Mouse (Mus musculus): ENCODE data around the gene Ankdd1b. TPM values are rescaled to one million over a fixed set of nuclear protein-coding genes. Genes with fewer than 3 reads are reported as not detected.
A peak's percentile ranks its signal among the peaks of the same experiment; 100 is the strongest.

Ankdd1b gene
- polyA plus RNA-seq, 1 experiment from 2014 or later: not detected

DNA sequence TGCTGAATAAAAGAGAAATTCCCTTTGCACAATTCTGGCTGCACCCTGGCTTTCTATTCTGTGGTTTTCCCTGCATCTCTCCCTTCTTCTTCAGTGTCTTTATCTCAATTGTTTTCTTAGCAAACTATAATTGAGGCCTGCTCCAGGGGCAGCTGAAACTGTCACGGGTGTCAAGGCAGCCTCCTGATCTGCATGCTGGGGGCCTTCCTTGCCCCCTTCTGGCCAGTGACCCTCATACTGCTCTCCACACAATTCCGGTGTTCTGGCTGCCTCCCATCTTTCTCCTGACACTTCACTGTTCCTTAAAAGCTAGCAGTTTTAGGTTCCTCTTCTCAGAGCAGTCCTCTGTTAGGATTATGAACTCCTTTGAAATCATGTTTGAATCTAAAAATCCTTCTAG is 81.7 kb downstream of the Ankdd1b start:
- Histone ChIP-seq H3K4me3 (replicated peaks) (peak overlapping the region; percentile 89), H3K9ac (replicated peaks) (peak overlapping the region; percentile 86), H3K9me3 (replicated peaks) (no peaks in the 10 kb centered on the region), H3K27me3 (replicated peaks) (no peaks in the 10 kb centered on the region), H3K36me3 (peaks cover 33% of the 10 kb centered on the region), H3K4me2 (peak overlapping the region; percentile 62), H3K4me1 (peaks cover 17% of the 10 kb centered on the region), H3K27ac (replicated peaks) (no peak overlapping the region)
- WGBS: 21% methylated on average over 2 of the region's 2 CpGs
- no peak for ATAC-seq (ENCODE audit: low FRiP score)

DNA sequence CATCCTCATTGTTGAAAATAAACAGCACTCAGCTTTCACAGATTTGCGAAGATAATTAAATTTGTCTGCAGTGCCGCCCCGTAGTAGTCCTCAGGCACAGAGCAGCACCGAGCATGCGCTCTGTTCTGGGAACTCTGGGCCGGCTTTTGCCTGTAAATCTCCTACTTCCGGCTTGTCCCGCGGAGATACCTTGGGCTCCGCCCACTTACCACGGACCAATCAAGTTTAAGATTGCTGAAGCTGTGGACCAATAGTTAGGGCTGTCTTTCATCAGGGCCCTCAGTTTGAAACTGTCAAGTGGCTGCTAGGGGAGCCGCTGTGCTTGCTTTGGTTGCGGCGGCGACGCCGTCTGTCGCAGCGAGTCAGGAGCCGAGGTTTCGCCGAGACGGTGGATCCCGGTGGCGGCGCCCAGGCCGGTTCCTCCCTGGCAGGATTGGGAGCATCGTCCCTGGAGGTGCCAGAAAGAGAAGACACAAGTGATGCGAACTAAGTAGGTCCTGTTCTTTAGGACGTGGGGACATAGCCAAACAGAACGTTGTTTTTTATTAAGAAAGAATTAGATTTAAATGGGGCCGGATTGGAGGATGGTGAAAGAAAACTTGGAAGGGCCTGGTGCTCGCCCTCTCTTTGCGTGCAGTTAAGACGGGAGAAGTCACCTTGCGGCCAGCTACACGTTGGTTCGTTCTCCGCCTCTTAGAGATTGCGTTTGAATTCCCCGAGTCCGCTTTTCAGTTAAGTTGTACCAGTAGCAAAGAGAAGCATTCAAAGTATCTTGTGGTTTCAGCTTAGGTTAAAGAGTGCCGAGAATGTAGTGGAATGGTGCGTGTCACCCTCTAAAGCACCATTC is 82.7 kb downstream of the Ankdd1b start, which contains the start of gene Poc5:
Gene Poc5, plus strand, starts transcription at position 253 of the 847 bp plus-strand sequence.
- WGBS: under 1% methylated on average over 44 of the region's 44 CpGs
- peak within 1 kb of the TSS; percentile 86 for H3K9ac ChIP-seq (replicated peaks)
- H3K27ac ChIP-seq (replicated peaks): peak within 1 kb of the TSS; percentile 85
- peak; percentile 100 for ATAC-seq (ENCODE audit: low FRiP score)
- no peaks in the 10 kb centered on the region for H3K27me3 ChIP-seq (replicated peaks)
- H3K4me2 ChIP-seq: peak within 1 kb of the TSS; percentile 65
- peak within 1 kb of the TSS; percentile 89 for H3K4me3 ChIP-seq (replicated peaks)
- H3K36me3 ChIP-seq: peaks cover 24% of the 10 kb centered on the region
- no peaks in the 10 kb centered on the region for H3K9me3 ChIP-seq (replicated peaks)
- peaks cover 17% of the 10 kb centered on the region for H3K4me1 ChIP-seq

DNA sequence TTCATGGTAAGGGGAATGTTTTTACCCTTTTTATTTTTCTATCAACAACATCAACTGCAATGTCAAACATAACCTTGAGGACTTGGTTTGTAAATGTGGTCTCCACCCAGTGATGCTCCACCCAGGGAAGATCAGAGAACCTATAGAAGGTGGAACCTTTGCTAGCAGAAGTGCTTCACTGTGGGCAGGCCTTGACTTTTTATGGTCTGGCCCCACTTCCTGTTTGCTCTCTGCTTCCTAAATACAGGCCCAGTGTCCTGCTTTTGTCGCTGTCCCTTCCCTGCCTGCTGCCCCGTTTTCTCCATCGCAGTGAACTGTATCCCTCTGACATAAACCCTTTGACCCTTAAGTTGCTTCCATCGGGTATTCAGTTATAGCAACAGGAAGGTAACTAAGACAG is 93.1 kb downstream of the Ankdd1b start:
- Histone ChIP-seq H3K9ac (replicated peaks) (no peak overlapping the region), H3K27ac (replicated peaks) (no peak overlapping the region), H3K9me3 (replicated peaks) (no peaks in the 10 kb centered on the region), H3K36me3 (no peaks in the 10 kb centered on the region), H3K4me2 (no peak overlapping the region), H3K4me1 (no peaks in the 10 kb centered on the region), H3K4me3 (replicated peaks) (no peak overlapping the region), H3K27me3 (replicated peaks) (no peaks in the 10 kb centered on the region)
- ATAC-seq (ENCODE audit: low FRiP score): no peak
- 76% methylated on average over 4 of the region's 4 CpGs for WGBS

DNA sequence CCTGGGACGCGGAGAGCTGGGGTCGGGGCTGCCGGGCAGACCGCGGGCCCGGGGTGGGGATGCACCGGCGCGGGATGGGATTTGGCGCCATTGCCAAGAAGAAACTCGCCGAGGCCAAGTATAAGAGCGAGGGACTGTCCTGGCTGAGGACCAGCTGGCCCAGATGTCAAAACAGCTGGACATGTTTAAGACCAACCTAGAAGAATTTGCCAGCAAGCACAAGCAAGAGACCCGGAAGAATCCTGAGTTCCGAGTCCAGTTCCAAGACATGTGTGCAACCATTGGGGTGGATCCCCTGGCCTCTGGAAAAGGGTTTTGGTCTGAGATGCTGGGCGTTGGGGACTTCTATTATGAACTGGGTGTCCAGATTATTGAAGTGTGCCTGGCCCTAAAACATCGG is 94.1 kb downstream of the Ankdd1b start:
- Histone ChIP-seq H3K9ac (replicated peaks) (no peak overlapping the region), H3K4me1 (no peaks in the 10 kb centered on the region), H3K9me3 (replicated peaks) (no peaks in the 10 kb centered on the region), H3K27ac (replicated peaks) (no peak overlapping the region), H3K4me3 (replicated peaks) (no peak overlapping the region), H3K36me3 (no peaks in the 10 kb centered on the region), H3K4me2 (no peak overlapping the region), H3K27me3 (replicated peaks) (no peaks in the 10 kb centered on the region)
- 92% methylated on average over 18 of the region's 18 CpGs for WGBS
- ATAC-seq (ENCODE audit: low FRiP score): no peak

DNA sequence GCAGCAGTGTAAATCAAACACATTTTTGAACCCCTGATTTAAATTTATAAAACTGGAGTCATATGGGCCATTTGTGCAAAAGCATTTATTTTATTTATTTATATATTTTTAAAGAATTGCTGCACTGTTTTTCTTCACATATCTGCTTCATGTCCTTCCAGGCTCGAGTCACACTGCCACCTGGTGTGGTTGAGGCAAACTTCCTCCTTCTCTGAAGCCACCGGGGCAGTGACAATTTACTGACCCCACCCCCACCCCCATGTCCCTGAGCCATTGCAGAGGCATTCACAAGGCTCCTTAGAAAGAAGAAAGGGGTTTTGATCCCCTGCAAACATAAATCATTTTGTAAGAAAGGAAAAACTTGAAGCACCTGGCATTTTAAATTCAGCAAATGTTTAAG is 95.5 kb downstream of the Ankdd1b start:
- ATAC-seq (ENCODE audit: low FRiP score): no peak
- no peak overlapping the region for H3K9ac ChIP-seq (replicated peaks)
- H3K9me3 ChIP-seq (replicated peaks): no peaks in the 10 kb centered on the region
- no peaks in the 10 kb centered on the region for H3K36me3 ChIP-seq
- H3K4me3 ChIP-seq (replicated peaks): no peak overlapping the region
- H3K27ac ChIP-seq (replicated peaks): no peak overlapping the region
- WGBS: 1% methylated on average over 2 of the region's 2 CpGs
- H3K27me3 ChIP-seq (replicated peaks): no peaks in the 10 kb centered on the region
- no peaks in the 10 kb centered on the region for H3K4me1 ChIP-seq
- no peak overlapping the region for H3K4me2 ChIP-seq

Other genes starting within 250 kb of the Ankdd1b start
- 18.4 and 21.1 TPM in 2 replicates for gene Poc5, start 82.9 kb downstream of the Ankdd1b start, polyA plus RNA-seq (2015; fragmentation: Nextera tagmentation; extraction: Ambion mirVana)
- not detected in 2 replicates for gene Gm17622, start 19.5 kb upstream of the Ankdd1b start, polyA plus RNA-seq (2015; fragmentation: Nextera tagmentation; extraction: Ambion mirVana)
- 7.2 and 8.9 TPM in 2 replicates for gene Polk, start 71.4 kb upstream of the Ankdd1b start, polyA plus RNA-seq (2015; fragmentation: Nextera tagmentation; extraction: Ambion mirVana)
- gene Col4a3bp, start 71.4 kb upstream of the Ankdd1b start, polyA plus RNA-seq (2015; fragmentation: Nextera tagmentation; extraction: Ambion mirVana): 9.0 and 10.0 TPM in 2 replicates
- 136 and 156 TPM in 2 replicates for gene Hmgcr, start 199.7 kb upstream of the Ankdd1b start, polyA plus RNA-seq (2015; fragmentation: Nextera tagmentation; extraction: Ambion mirVana)